Mouse (Mus musculus) MEL (cell line): ENCODE measurements around the gene 1700088E04Rik. TPM values are rescaled to one million over a fixed set of nuclear protein-coding genes. Genes with fewer than 3 reads are reported as not detected.
A peak's percentile ranks its signal among the peaks of the same experiment; 100 is the strongest.

ENCODE experiments used
- DNase-seq: peaks from one replicate; pipeline ENCODE4 v3.0.0; 2011; ENCODE audit warnings: low read depth, low spot score
- H3K27ac ChIP-seq: 2 replicates; pipeline ENCODE4 v1.5.1; 2012; ENCODE audit warnings: low read depth, mild to moderate bottlenecking, control low read depth, low read length, moderate library complexity; ENCODE audit not compliant: control insufficient read depth
- H3K27me3 ChIP-seq, 2 experiments: fragments of 150-350 bp in 1 of 2; sonication (generic) in 1 of 2; 2 replicates each; pipeline ENCODE4 v1.6.1; 2012; ENCODE audit warnings: low read length in 2 of 2, mild to moderate bottlenecking in 2 of 2, improper control_type of control experiment in 1 of 2, moderate library complexity in 1 of 2; ENCODE audit not compliant: insufficient read depth in 2 of 2, control insufficient read depth in 1 of 2
- H3K36me3 ChIP-seq, 2 experiments: 2 replicates each; pipeline ENCODE4 v1.6.1; 2012 to 2014; ENCODE audit warnings: low read length in 2 of 2, improper control_type of control experiment in 1 of 2, inconsistent platforms in 1 of 2, mild to moderate bottlenecking in 1 of 2; ENCODE audit not compliant: insufficient read depth in 2 of 2, control insufficient read depth in 1 of 2
- H3K4me1 ChIP-seq, 2 experiments: fragments of 150-350 bp in 1 of 2; sonication (generic) in 1 of 2; 2 replicates each; pipeline ENCODE4 v1.6.1; 2012; ENCODE audit warnings: low read length in 2 of 2, improper control_type of control experiment in 1 of 2, mild to moderate bottlenecking in 1 of 2; ENCODE audit not compliant: insufficient read depth in 2 of 2, control insufficient read depth in 1 of 2
- H3K4me3 ChIP-seq, 2 experiments: fragments of 150-350 bp in 1 of 2; sonication (generic) in 1 of 2; 2 replicates each; pipeline ENCODE4 v1.5.1; 2012; ENCODE audit warnings: low read depth in 2 of 2, low read length in 2 of 2, mild to moderate bottlenecking in 2 of 2, moderate library complexity in 2 of 2, control low read depth in 1 of 2, improper control_type of control experiment in 1 of 2; ENCODE audit not compliant: control insufficient read depth in 1 of 2, insufficient read depth in 1 of 2
- H3K79me2 ChIP-seq: 2 replicates; pipeline ENCODE4 v1.6.1; 2012; ENCODE audit warnings: mild to moderate bottlenecking, low read length, moderate library complexity; ENCODE audit not compliant: control insufficient read depth, poor library complexity, insufficient read depth
- H3K9ac ChIP-seq: 2 replicates; pipeline ENCODE4 v1.6.1; 2012; ENCODE audit warnings: low read depth, mild to moderate bottlenecking, control low read depth, low read length, moderate library complexity; ENCODE audit not compliant: control insufficient read depth, poor library complexity, severe bottlenecking
- H3K9me3 ChIP-seq: fragments of 150-350 bp; sonication (generic); replicated peaks from 2 replicates; pipeline ENCODE4 v1.6.1; 2012; ENCODE audit warnings: mild to moderate bottlenecking, low read length, improper control_type of control experiment, moderate library complexity; ENCODE audit not compliant: insufficient read depth
- BHLHE40 ChIP-seq: IDR thresholded peaks from 2 replicates; pipeline ENCODE4 v1.6.1; 2012; ENCODE audit warnings: low read depth, mild to moderate bottlenecking, inconsistent platforms, low read length, improper control_type of control experiment, borderline replicate concordance
- CHD1 ChIP-seq: IDR thresholded peaks from 2 replicates; pipeline ENCODE4 v1.6.1; 2012; ENCODE audit warnings: low read depth, mild to moderate bottlenecking, inconsistent platforms, low read length, improper control_type of control experiment
- CHD2 ChIP-seq: IDR thresholded peaks from 2 replicates; pipeline ENCODE4 v1.6.1; 2011; ENCODE audit warnings: low read length, improper control_type of control experiment
- GABPA ChIP-seq: IDR thresholded peaks from 2 replicates; pipeline ENCODE4 v1.6.1; 2012; ENCODE audit warnings: low read depth, mild to moderate bottlenecking, inconsistent platforms, low read length, improper control_type of control experiment, moderate library complexity
- GATA1 ChIP-seq: IDR thresholded peaks from 2 replicates; pipeline ENCODE4 v1.6.1; 2011; ENCODE audit warnings: low read depth, low read length, improper control_type of control experiment
- KAT2A ChIP-seq: conservative IDR thresholded peaks from 2 replicates; pipeline ENCODE4 v1.6.1; 2012; ENCODE audit warnings: low read depth, low read length, improper control_type of control experiment, inconsistent platforms
- MEF2A ChIP-seq: IDR thresholded peaks from 2 replicates; pipeline ENCODE4 v1.6.1; 2014; ENCODE audit warnings: low read depth, mild to moderate bottlenecking, inconsistent platforms, low read length, improper control_type of control experiment; ENCODE audit not compliant: poor library complexity, insufficient replicate concordance, severe bottlenecking; ENCODE audit errors: extremely low read depth
- MYC ChIP-seq: IDR thresholded peaks from 2 replicates; pipeline ENCODE4 v1.6.1; 2011; ENCODE audit warnings: low read depth, mild to moderate bottlenecking, low read length, improper control_type of control experiment, moderate library complexity
- NELFE ChIP-seq: IDR thresholded peaks from 2 replicates; pipeline ENCODE4 v1.6.1; 2011; ENCODE audit warnings: low read depth, low read length, improper control_type of control experiment
- POLR2A ChIP-seq, 2 experiments: IDR thresholded peaks; 2 replicates each; pipeline ENCODE4 v1.6.1; 2011 to 2012; ENCODE audit warnings: low read length in 2 of 2, mild to moderate bottlenecking in 2 of 2, control low read depth in 1 of 2, improper control_type of control experiment in 1 of 2, low read depth in 1 of 2, moderate library complexity in 1 of 2; ENCODE audit not compliant: control insufficient read depth in 1 of 2, insufficient read depth in 1 of 2, poor library complexity in 1 of 2
- SIN3A ChIP-seq: IDR thresholded peaks from 2 replicates; pipeline ENCODE4 v1.6.1; 2012; ENCODE audit warnings: low read length, improper control_type of control experiment, inconsistent platforms
- SMC3 ChIP-seq: IDR thresholded peaks from 2 replicates; pipeline ENCODE4 v1.6.1; 2011; ENCODE audit warnings: low read depth, low read length, improper control_type of control experiment
- TAL1 ChIP-seq: IDR thresholded peaks from 2 replicates; pipeline ENCODE4 v1.6.1; 2012; ENCODE audit warnings: mild to moderate bottlenecking, inconsistent platforms, low read length, moderate library complexity, mixed read lengths
- ZC3H11A ChIP-seq: IDR thresholded peaks from 2 replicates; pipeline ENCODE4 v1.6.1; 2012; ENCODE audit warnings: low read depth, mild to moderate bottlenecking, inconsistent platforms, low read length, improper control_type of control experiment
- ZKSCAN1 ChIP-seq: IDR thresholded peaks from 2 replicates; pipeline ENCODE4 v1.6.1; 2012; ENCODE audit warnings: low read depth, mild to moderate bottlenecking, inconsistent platforms, low read length, improper control_type of control experiment, moderate library complexity
- ZMIZ1 ChIP-seq: IDR thresholded peaks from 2 replicates; pipeline ENCODE4 v1.6.1; 2012; ENCODE audit warnings: low read depth, mild to moderate bottlenecking, inconsistent platforms, low read length, improper control_type of control experiment, moderate library complexity
- ZNF384 ChIP-seq: IDR thresholded peaks from 2 replicates; pipeline ENCODE4 v1.6.1; 2012; ENCODE audit warnings: low read depth, mild to moderate bottlenecking, inconsistent platforms, low read length, improper control_type of control experiment
- polyA plus RNA-seq, 2 experiments: library from polyadenylated mRNA; stranded (reverse) in 1 of 2; unstranded in 1 of 2; fragments of >175 nt in 1 of 2; fragments of >200 nt in 1 of 2; gene quantifications; 2 replicates each; pipeline versions ENCODE4 v1.2.1 to v1.2.4; 2012; ENCODE audit warnings: low replicate concordance in 2 of 2, low read depth in 1 of 2; ENCODE audit not compliant: insufficient read length in 2 of 2, insufficient read depth in 1 of 2, missing spikeins in 1 of 2
- total RNA-seq: library from RNA; depleted of rRNA; stranded (reverse); fragments of 300-350 nt; gene quantifications from 2 replicates; pipeline ENCODE4 v1.2.3, GENCODE M21; 2012

Gene 1700088E04Rik
- total and polyA plus RNA-seq, 3 experiments: 4.9 to 9.3 TPM; not detected in 1

DNA sequence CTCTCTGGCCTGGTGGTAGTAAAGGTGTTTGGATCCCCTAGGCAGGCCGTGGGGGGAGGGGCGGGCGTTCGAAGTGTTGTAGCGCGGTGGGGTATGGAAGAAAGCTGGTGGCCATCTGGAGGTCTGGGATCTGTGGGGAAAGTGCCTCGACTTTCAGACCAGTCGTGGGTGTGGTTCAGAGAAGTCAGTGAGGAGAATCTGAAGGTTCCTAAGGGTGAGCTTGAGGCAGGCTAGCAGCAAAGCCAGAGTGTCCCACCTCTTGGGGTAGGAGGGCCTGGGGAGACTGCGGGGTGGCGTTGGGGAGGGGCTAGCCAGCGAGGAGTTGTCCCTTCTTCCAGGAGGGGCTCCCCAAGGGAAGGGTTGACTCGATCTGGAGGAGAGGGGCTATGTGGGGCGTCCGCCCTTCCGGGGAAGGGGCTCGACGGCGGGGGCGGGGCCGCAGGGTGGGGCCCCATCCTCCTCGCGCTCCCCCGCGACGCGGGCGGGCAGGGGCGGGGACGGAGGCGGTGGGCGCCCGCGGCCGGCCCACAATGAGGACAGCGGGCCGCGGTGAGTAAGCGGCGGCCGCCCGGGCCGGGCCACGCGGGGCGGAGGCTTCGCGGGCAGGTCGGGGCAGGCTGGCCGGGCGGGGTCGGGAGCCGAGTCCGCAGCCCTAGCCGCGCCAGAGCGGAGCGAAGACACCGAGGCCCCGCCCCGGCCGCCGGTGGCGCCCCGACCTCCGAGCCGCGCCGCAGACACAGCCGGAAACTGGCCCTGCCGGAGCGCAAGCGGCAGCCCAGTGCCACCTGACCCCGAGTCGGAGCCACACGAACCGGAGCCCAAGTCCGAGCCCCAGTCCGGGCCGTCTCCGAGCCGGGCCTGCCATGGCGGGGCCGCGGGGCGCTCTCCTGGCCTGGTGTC lies 32.4 kb downstream of the 1700088E04Rik start, which contains the start of gene Micall1:
Gene Micall1, plus strand, starts transcription at position 478 of the 900 bp plus-strand sequence.
- Histone ChIP-seq H3K27me3 (no peaks in the 10 kb centered on the region), H3K4me1 (peaks cover 3 to 8% of the 10 kb centered on the region in 2 experiments; a peak in 3 of 4 replicates), H3K36me3 (peaks cover 0 to 6% of the 10 kb centered on the region in 2 experiments; a peak in 2 of 4 replicates), H3K27ac (peak within 1 kb of the TSS; percentile 48), H3K9me3 (no peaks in the 10 kb centered on the region), H3K9ac (peak within 1 kb of the TSS; percentile 91), H3K4me3 (peak within 1 kb of the TSS; percentile 76 to 80), H3K79me2 (no peaks in the 10 kb centered on the region; the same call in 1 of the 2 replicates)
- TF ChIP-seq GABPA (no peak), ZKSCAN1 (no peak), CHD2 (peak; percentile 43; the same call in 1 of the 2 replicates), CHD1 (no peak), ZC3H11A (no peak), SIN3A (peak; percentile 58), NELFE (peak; percentile 31), ZMIZ1 (peak; percentile 45; the same call in 1 of the 2 replicates), POLR2A (IDR thresholded peaks at IDR 0.05; ENCODE audit: control insufficient read depth in 1 of 2, insufficient read depth in 1 of 2, low read depth in 1 of 2, low read length in 2 of 2, poor library complexity in 1 of 2) (peak; percentile 34 to 50; a peak in 3 of 4 replicates)
- DNase-seq: peak; percentile 79

DNA sequence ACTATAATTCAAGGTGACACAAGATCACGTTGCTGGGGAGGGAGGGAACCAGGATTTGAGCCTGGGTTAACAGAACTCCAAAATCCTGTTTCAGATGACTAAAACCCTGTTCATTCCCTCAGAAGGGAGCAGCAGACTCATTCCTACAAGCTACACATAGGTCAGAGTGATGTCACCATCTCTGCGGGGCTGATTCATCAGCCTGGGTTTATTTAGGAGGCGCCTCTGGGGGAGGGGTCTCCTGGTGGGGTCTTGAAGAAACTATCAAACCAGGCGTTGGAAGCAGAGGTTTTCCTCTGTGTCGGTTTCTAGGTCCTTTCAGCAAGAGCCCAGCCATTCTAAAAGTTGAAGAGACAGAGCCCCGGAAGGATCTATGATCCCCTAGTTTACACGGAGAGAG lies 33.1 kb downstream of the 1700088E04Rik start:
- no peak for DNase-seq
- H3K36me3 ChIP-seq: peaks cover 0 to 6% of the 10 kb centered on the region in 2 experiments; a peak in 2 of 4 replicates
- H3K27ac ChIP-seq: peak overlapping the region; percentile 26; the same call in 1 of the 2 replicates
- TF ChIP-seq GATA1 (no peak), MYC (no peak), SMC3 (no peak), ZC3H11A (no peak), BHLHE40 (no peak), KAT2A (no peak), MEF2A (no peak), ZNF384 (no peak), TAL1 (no peak), POLR2A (IDR thresholded peaks at IDR 0.05; ENCODE audit: control insufficient read depth in 1 of 2, insufficient read depth in 1 of 2, low read depth in 1 of 2, low read length in 2 of 2, poor library complexity in 1 of 2) (no peak), ZKSCAN1 (no peak), SIN3A (no peak)
- peak overlapping the region; percentile 76 to 80 for H3K4me3 ChIP-seq
- peak overlapping the region; percentile 91 for H3K9ac ChIP-seq
- no peaks in the 10 kb centered on the region; the same call in 1 of the 2 replicates for H3K79me2 ChIP-seq
- H3K4me1 ChIP-seq: peaks cover 3 to 8% of the 10 kb centered on the region in 2 experiments; a peak in 3 of 4 replicates
- H3K27me3 ChIP-seq: no peaks in the 10 kb centered on the region
- H3K9me3 ChIP-seq: no peaks in the 10 kb centered on the region
